Mouse (Mus musculus): ENCODE measurements around the gene Slc22a14. TPM values are rescaled to one million over a fixed set of nuclear protein-coding genes. Genes with fewer than 3 reads are reported as not detected.

Slc22a14 gene
- not detected in 2 replicates for polyA plus RNA-seq (2012; ENCODE audit: insufficient read depth, insufficient read length, missing spikeins)

- no peak within 1 kb of the TSS for H3K4me3 ChIP-seq (ENCODE audit: insufficient read depth, low read depth, low read length)
- no peaks in the 10 kb centered on the region for H3K4me1 ChIP-seq (ENCODE audit: control insufficient read depth, insufficient read depth, insufficient read length, low read length)
These were observed at the start of gene Slc22a14 for GRCm38 (mm10) chr9:119365284-119365683. Gene Slc22a14 (minus strand): TSS chr9:119365553.

GRCm38 (mm10) chr9:119409864-119410263, 44.5 kb upstream of the Slc22a14 start:
- Histone ChIP-seq H3K27ac (replicated peaks; ENCODE audit: low read depth, low read length) (no peak overlapping the region), H3K4me3 (ENCODE audit: insufficient read depth, low read depth, low read length) (no peak overlapping the region)

More at GRCm38 (mm10) chr9:119365284-119365683, at the start of gene Slc22a14:
- H3K27ac ChIP-seq (replicated peaks; ENCODE audit: low read depth, low read length): no peak within 1 kb of the TSS

GRCm38 (mm10) chr9:119408898-119409664, 43.7 kb upstream of the Slc22a14 start:
- Histone ChIP-seq H3K27ac (replicated peaks; ENCODE audit: low read depth, low read length) (no peak overlapping the region), H3K4me3 (ENCODE audit: insufficient read depth, low read depth, low read length) (no peak overlapping the region), H3K4me1 (ENCODE audit: control insufficient read depth, insufficient read depth, insufficient read length, low read length) (peaks cover 14% of the 10 kb centered on the region)

More at GRCm38 (mm10) chr9:119409864-119410263, 44.5 kb upstream of the Slc22a14 start:
- H3K4me1 ChIP-seq (ENCODE audit: control insufficient read depth, insufficient read depth, insufficient read length, low read length): peaks cover 14% of the 10 kb centered on the region

- H3K4me1 ChIP-seq (ENCODE audit: control insufficient read depth, insufficient read depth, insufficient read length, low read length): peaks cover 14% of the 10 kb centered on the region
- no peak overlapping the region for H3K27ac ChIP-seq (replicated peaks; ENCODE audit: low read depth, low read length)
These were observed 42.5 kb upstream of the Slc22a14 start for GRCm38 (mm10) chr9:119407884-119408283.

GRCm38 (mm10) chr9:119404090-119404489, 38.7 kb upstream of the Slc22a14 start:
- no peak overlapping the region for H3K4me3 ChIP-seq (ENCODE audit: insufficient read depth, low read depth, low read length)
- peaks cover 9% of the 10 kb centered on the region for H3K4me1 ChIP-seq (ENCODE audit: control insufficient read depth, insufficient read depth, insufficient read length, low read length)

More at GRCm38 (mm10) chr9:119407884-119408283, 42.5 kb upstream of the Slc22a14 start:
- H3K4me3 ChIP-seq (ENCODE audit: insufficient read depth, low read depth, low read length): no peak overlapping the region; the same call in 1 of the 2 replicates

GRCm38 (mm10) chr9:119403236-119403641, 37.9 kb upstream of the Slc22a14 start:
- Histone ChIP-seq H3K4me3 (ENCODE audit: insufficient read depth, low read depth, low read length) (peak overlapping the region; percentile 98), H3K27ac (replicated peaks; ENCODE audit: low read depth, low read length) (no peak overlapping the region), H3K4me1 (ENCODE audit: control insufficient read depth, insufficient read depth, insufficient read length, low read length) (peaks cover 2% of the 10 kb centered on the region; the same call in 1 of the 2 replicates)

More at GRCm38 (mm10) chr9:119404090-119404489, 38.7 kb upstream of the Slc22a14 start:
- H3K27ac ChIP-seq (replicated peaks; ENCODE audit: low read depth, low read length): no peak overlapping the region

- H3K4me1 ChIP-seq (ENCODE audit: control insufficient read depth, insufficient read depth, insufficient read length, low read length): no peaks in the 10 kb centered on the region; the same call in 1 of the 2 replicates
- H3K4me3 ChIP-seq (ENCODE audit: insufficient read depth, low read depth, low read length): peak overlapping the region; percentile 98
- peak overlapping the region; percentile 86 for H3K27ac ChIP-seq (replicated peaks; ENCODE audit: low read depth, low read length)
These were observed 37.2 kb upstream of the Slc22a14 start for GRCm38 (mm10) chr9:119402253-119403235.

- H3K4me3 ChIP-seq (ENCODE audit: insufficient read depth, low read depth, low read length): peak within 1 kb of the TSS; percentile 98
- H3K27ac ChIP-seq (replicated peaks; ENCODE audit: low read depth, low read length): peak within 1 kb of the TSS; percentile 86
- H3K4me1 ChIP-seq (ENCODE audit: control insufficient read depth, insufficient read depth, insufficient read length, low read length): no peaks in the 10 kb centered on the region; the same call in 1 of the 2 replicates
These were observed 36.5 kb upstream of the Slc22a14 start, which contains the start of gene Acvr2b for GRCm38 (mm10) chr9:119401801-119402214. Gene Acvr2b (plus strand): TSS chr9:119402118.

GRCm38 (mm10) chr9:119401351-119401750, 36.0 kb upstream of the Slc22a14 start:
- Histone ChIP-seq H3K27ac (replicated peaks; ENCODE audit: low read depth, low read length) (no peak overlapping the region), H3K4me3 (ENCODE audit: insufficient read depth, low read depth, low read length) (peak overlapping the region; percentile 62), H3K4me1 (ENCODE audit: control insufficient read depth, insufficient read depth, insufficient read length, low read length) (no peaks in the 10 kb centered on the region; the same call in 1 of the 2 replicates)

- Histone ChIP-seq H3K27ac (replicated peaks; ENCODE audit: low read depth, low read length) (no peak overlapping the region), H3K4me1 (ENCODE audit: control insufficient read depth, insufficient read depth, insufficient read length, low read length) (no peaks in the 10 kb centered on the region), H3K4me3 (ENCODE audit: insufficient read depth, low read depth, low read length) (no peak overlapping the region)
These were observed 29.5 kb upstream of the Slc22a14 start for GRCm38 (mm10) chr9:119394808-119395207.

- no peak overlapping the region for H3K27ac ChIP-seq (replicated peaks; ENCODE audit: low read depth, low read length)
- no peak overlapping the region for H3K4me3 ChIP-seq (ENCODE audit: insufficient read depth, low read depth, low read length)
- no peaks in the 10 kb centered on the region for H3K4me1 ChIP-seq (ENCODE audit: control insufficient read depth, insufficient read depth, insufficient read length, low read length)
These were observed 24.9 kb upstream of the Slc22a14 start for GRCm38 (mm10) chr9:119390214-119390613.

GRCm38 (mm10) chr9:119388956-119389355, 23.6 kb upstream of the Slc22a14 start:
- Histone ChIP-seq H3K4me3 (ENCODE audit: insufficient read depth, low read depth, low read length) (no peak overlapping the region), H3K4me1 (ENCODE audit: control insufficient read depth, insufficient read depth, insufficient read length, low read length) (no peaks in the 10 kb centered on the region), H3K27ac (replicated peaks; ENCODE audit: low read depth, low read length) (no peak overlapping the region)

GRCm38 (mm10) chr9:119382603-119383002, 17.2 kb upstream of the Slc22a14 start:
- H3K27ac ChIP-seq (replicated peaks; ENCODE audit: low read depth, low read length): no peak overlapping the region
- no peaks in the 10 kb centered on the region for H3K4me1 ChIP-seq (ENCODE audit: control insufficient read depth, insufficient read depth, insufficient read length, low read length)
- no peak overlapping the region for H3K4me3 ChIP-seq (ENCODE audit: insufficient read depth, low read depth, low read length)

GRCm38 (mm10) chr9:119378231-119378630, 12.9 kb upstream of the Slc22a14 start:
- H3K27ac ChIP-seq (replicated peaks; ENCODE audit: low read depth, low read length): no peak overlapping the region
- H3K4me3 ChIP-seq (ENCODE audit: insufficient read depth, low read depth, low read length): no peak overlapping the region
- H3K4me1 ChIP-seq (ENCODE audit: control insufficient read depth, insufficient read depth, insufficient read length, low read length): no peaks in the 10 kb centered on the region

GRCm38 (mm10) chr9:119375556-119375955, 10.2 kb upstream of the Slc22a14 start:
- no peaks in the 10 kb centered on the region for H3K4me1 ChIP-seq (ENCODE audit: control insufficient read depth, insufficient read depth, insufficient read length, low read length)
- H3K27ac ChIP-seq (replicated peaks; ENCODE audit: low read depth, low read length): no peak overlapping the region
- no peak overlapping the region for H3K4me3 ChIP-seq (ENCODE audit: insufficient read depth, low read depth, low read length)

Data from brown adipose tissue, adult 24 weeks (tissue).